Mouse (Mus musculus): ENCODE measurements around the gene Cyth4. TPM values are rescaled to one million over a fixed set of nuclear protein-coding genes. Genes with fewer than 3 reads are reported as not detected.

Cyth4 gene
- polyA plus RNA-seq, 1 experiment: 31.6 TPM

- H3K4me3 ChIP-seq (replicated peaks): no peak overlapping the region
- H3K4me1 ChIP-seq: peaks cover 85% of the 10 kb centered on the region
- no peaks in the 10 kb centered on the region for H3K9me3 ChIP-seq
- H3K36me3 ChIP-seq (replicated peaks; ENCODE audit: low read length): peaks cover 100% of the 10 kb centered on the region
- H3K27me3 ChIP-seq (replicated peaks): peaks cover 4% of the 10 kb centered on the region
- TF ChIP-seq GATA1 (IDR thresholded peaks at IDR 0.05; ENCODE audit: borderline replicate concordance, low read length) (no peak), FLI1 (IDR thresholded peaks at IDR 0.05; ENCODE audit: low read length) (no peak)
These were observed 9.2 kb downstream of the Cyth4 start for GRCm38 (mm10) chr15:78606059-78606458.

GRCm38 (mm10) chr15:78607463-78607862, 10.6 kb downstream of the Cyth4 start:
- Histone ChIP-seq H3K9me3 (no peaks in the 10 kb centered on the region), H3K27me3 (replicated peaks) (peaks cover 4% of the 10 kb centered on the region), H3K4me3 (replicated peaks) (no peak overlapping the region), H3K36me3 (replicated peaks; ENCODE audit: low read length) (peaks cover 100% of the 10 kb centered on the region), H3K4me1 (peaks cover 71% of the 10 kb centered on the region)
- no peak for TF ChIP-seq FLI1 (IDR thresholded peaks at IDR 0.05; ENCODE audit: low read length)
- TF ChIP-seq GATA1 (IDR thresholded peaks at IDR 0.05; ENCODE audit: borderline replicate concordance, low read length): no peak

- TF ChIP-seq FLI1 (IDR thresholded peaks at IDR 0.05; ENCODE audit: low read length): no peak
- no peak for TF ChIP-seq GATA1 (IDR thresholded peaks at IDR 0.05; ENCODE audit: borderline replicate concordance, low read length)
- H3K4me1 ChIP-seq: peaks cover 39% of the 10 kb centered on the region
- no peaks in the 10 kb centered on the region for H3K27me3 ChIP-seq (replicated peaks)
- H3K9me3 ChIP-seq: no peaks in the 10 kb centered on the region
- peak overlapping the region; percentile 7 for H3K4me3 ChIP-seq (replicated peaks)
- peaks cover 100% of the 10 kb centered on the region for H3K36me3 ChIP-seq (replicated peaks; ENCODE audit: low read length)
These were observed 14.0 kb downstream of the Cyth4 start for GRCm38 (mm10) chr15:78610705-78611462.

- Histone ChIP-seq H3K27me3 (replicated peaks) (no peaks in the 10 kb centered on the region), H3K4me3 (replicated peaks) (no peak overlapping the region), H3K4me1 (peaks cover 10% of the 10 kb centered on the region; the same call in 1 of the 2 replicates), H3K9me3 (no peaks in the 10 kb centered on the region), H3K36me3 (replicated peaks; ENCODE audit: low read length) (peaks cover 100% of the 10 kb centered on the region)
- TF ChIP-seq FLI1 (IDR thresholded peaks at IDR 0.05; ENCODE audit: low read length): no peak
- TF ChIP-seq GATA1 (IDR thresholded peaks at IDR 0.05; ENCODE audit: borderline replicate concordance, low read length): no peak
These were observed 17.7 kb downstream of the Cyth4 start for GRCm38 (mm10) chr15:78614536-78614935.

GRCm38 (mm10) chr15:78616973-78617372, 20.1 kb downstream of the Cyth4 start:
- H3K36me3 ChIP-seq (replicated peaks; ENCODE audit: low read length): peaks cover 100% of the 10 kb centered on the region
- no peaks in the 10 kb centered on the region for H3K27me3 ChIP-seq (replicated peaks)
- no peaks in the 10 kb centered on the region for H3K4me1 ChIP-seq
- no peak overlapping the region for H3K4me3 ChIP-seq (replicated peaks)
- TF ChIP-seq GATA1 (IDR thresholded peaks at IDR 0.05; ENCODE audit: borderline replicate concordance, low read length): no peak
- TF ChIP-seq FLI1 (IDR thresholded peaks at IDR 0.05; ENCODE audit: low read length): no peak
- no peaks in the 10 kb centered on the region for H3K9me3 ChIP-seq

GRCm38 (mm10) chr15:78623426-78623825, 26.6 kb downstream of the Cyth4 start:
- H3K36me3 ChIP-seq (replicated peaks; ENCODE audit: low read length): peaks cover 46% of the 10 kb centered on the region

GRCm38 (mm10) chr15:78624431-78624950, 27.6 kb downstream of the Cyth4 start:
- Histone ChIP-seq H3K4me3 (replicated peaks) (no peak overlapping the region), H3K4me1 (peaks cover 11% of the 10 kb centered on the region; the same call in 1 of the 2 replicates), H3K27me3 (replicated peaks) (peaks cover 54% of the 10 kb centered on the region), H3K36me3 (replicated peaks; ENCODE audit: low read length) (peaks cover 35% of the 10 kb centered on the region), H3K9me3 (peaks cover 12% of the 10 kb centered on the region)
- TF ChIP-seq GATA1 (IDR thresholded peaks at IDR 0.05; ENCODE audit: borderline replicate concordance, low read length) (no peak), FLI1 (IDR thresholded peaks at IDR 0.05; ENCODE audit: low read length) (no peak)

More at GRCm38 (mm10) chr15:78623426-78623825, 26.6 kb downstream of the Cyth4 start:
- Histone ChIP-seq H3K9me3 (peaks cover 12% of the 10 kb centered on the region), H3K27me3 (replicated peaks) (peaks cover 45% of the 10 kb centered on the region), H3K4me3 (replicated peaks) (no peak overlapping the region), H3K4me1 (peaks cover 11% of the 10 kb centered on the region; the same call in 1 of the 2 replicates)
- no peak for TF ChIP-seq FLI1 (IDR thresholded peaks at IDR 0.05; ENCODE audit: low read length)
- no peak for TF ChIP-seq GATA1 (IDR thresholded peaks at IDR 0.05; ENCODE audit: borderline replicate concordance, low read length)

GRCm38 (mm10) chr15:78624961-78625360, 28.1 kb downstream of the Cyth4 start:
- Histone ChIP-seq H3K4me1 (peaks cover 11% of the 10 kb centered on the region; the same call in 1 of the 2 replicates), H3K4me3 (replicated peaks) (no peak overlapping the region), H3K36me3 (replicated peaks; ENCODE audit: low read length) (peaks cover 30% of the 10 kb centered on the region), H3K27me3 (replicated peaks) (peaks cover 57% of the 10 kb centered on the region), H3K9me3 (peaks cover 12% of the 10 kb centered on the region)
- TF ChIP-seq GATA1 (IDR thresholded peaks at IDR 0.05; ENCODE audit: borderline replicate concordance, low read length) (no peak), FLI1 (IDR thresholded peaks at IDR 0.05; ENCODE audit: low read length) (no peak)

- TF ChIP-seq GATA1 (IDR thresholded peaks at IDR 0.05; ENCODE audit: borderline replicate concordance, low read length) (no peak), FLI1 (IDR thresholded peaks at IDR 0.05; ENCODE audit: low read length) (no peak)
- H3K36me3 ChIP-seq (replicated peaks; ENCODE audit: low read length): peaks cover 17% of the 10 kb centered on the region
These were observed 29.4 kb downstream of the Cyth4 start for GRCm38 (mm10) chr15:78626285-78626684.

GRCm38 (mm10) chr15:78632387-78632786, 35.5 kb downstream of the Cyth4 start:
- Histone ChIP-seq H3K4me1 (peaks cover 11% of the 10 kb centered on the region), H3K36me3 (replicated peaks; ENCODE audit: low read length) (no peaks in the 10 kb centered on the region), H3K9me3 (peaks cover 11% of the 10 kb centered on the region), H3K27me3 (replicated peaks) (peaks cover 86% of the 10 kb centered on the region), H3K4me3 (replicated peaks) (no peak overlapping the region)
- TF ChIP-seq FLI1 (IDR thresholded peaks at IDR 0.05; ENCODE audit: low read length): no peak
- no peak for TF ChIP-seq GATA1 (IDR thresholded peaks at IDR 0.05; ENCODE audit: borderline replicate concordance, low read length)

More at GRCm38 (mm10) chr15:78626285-78626684, 29.4 kb downstream of the Cyth4 start:
- no peak overlapping the region for H3K4me3 ChIP-seq (replicated peaks)
- H3K27me3 ChIP-seq (replicated peaks): peaks cover 68% of the 10 kb centered on the region
- H3K9me3 ChIP-seq: peaks cover 12% of the 10 kb centered on the region
- peaks cover 11% of the 10 kb centered on the region; the same call in 1 of the 2 replicates for H3K4me1 ChIP-seq

Data from megakaryocyte, embryonic 14.5 days (primary cell).